In genomic region chr10:102196850-102197249, GRCm38 (mm10) we compare ENCODE assay signal across 19 mouse cellular contexts.
"Had no signal": no experiment of that assay in that cellular context is flagged by ENCODE, and none has a peak within 500 bp of the region (broad histone marks: within the 10 kb centered on the region; RNA-seq: fewer than 3 reads in every experiment).

No protein-coding gene starts in this region.

- H3K9ac ChIP-seq: liver, embryonic 13.5 days; liver, embryonic 15.5 days; liver, postnatal 0 days; lung, embryonic 15.5 days; midbrain, embryonic 12.5 days; neural tube, embryonic 12.5 days; stomach, embryonic 15.5 days had no signal

- H3K36me3 ChIP-seq: liver, embryonic 13.5 days; liver, embryonic 15.5 days; lung, embryonic 15.5 days; midbrain, embryonic 12.5 days; neural tube, embryonic 12.5 days; stomach, embryonic 15.5 days had no signal

- H3K4me1 ChIP-seq: liver, embryonic 13.5 days; liver, embryonic 15.5 days; lung, embryonic 15.5 days; megakaryocyte, embryonic 14.5 days; midbrain, embryonic 12.5 days; neural tube, embryonic 12.5 days; stomach, embryonic 15.5 days had no signal

- DNase-seq: liver, embryonic 13.5 days; liver, postnatal 0 days; lung, adult 2 months; lung, postnatal 14 days; lung, postnatal 36 days; right cerebral cortex, postnatal 14 days; thymus, adult 2 months; thymus, postnatal 25 days; thymus, postnatal 4 days had no signal

- H3K4me2 ChIP-seq: liver, embryonic 11.5 days; liver, embryonic 13.5 days; liver, embryonic 15.5 days; lung, embryonic 15.5 days; midbrain, embryonic 12.5 days; neural tube, embryonic 12.5 days; stomach, embryonic 15.5 days had no signal

- H3K4me3 ChIP-seq: liver, embryonic 13.5 days; liver, embryonic 15.5 days; lung, embryonic 15.5 days; megakaryocyte, embryonic 14.5 days; midbrain, embryonic 12.5 days; neural tube, embryonic 12.5 days; stomach, embryonic 15.5 days had no signal

- H3K27me3 ChIP-seq: liver, embryonic 13.5 days; liver, embryonic 15.5 days; lung, embryonic 15.5 days; megakaryocyte, embryonic 14.5 days; midbrain, embryonic 12.5 days; neural tube, embryonic 12.5 days; stomach, embryonic 15.5 days had no signal

- ATAC-seq: liver, postnatal 0 days; lung, postnatal 0 days had no signal

- H3K9me3 ChIP-seq: liver, embryonic 15.5 days; lung, embryonic 15.5 days; midbrain, embryonic 12.5 days; neural tube, embryonic 12.5 days; stomach, embryonic 15.5 days had no signal

- H3K27ac ChIP-seq: liver, embryonic 13.5 days; liver, embryonic 15.5 days; lung, embryonic 15.5 days; macrophage; midbrain, embryonic 12.5 days; neural tube, embryonic 12.5 days; stomach, embryonic 15.5 days; stomach, postnatal 0 days had no signal
